Mouse (Mus musculus) lung, postnatal 4 days (tissue): ENCODE measurements around the gene Trim45.

Source experiments
- DNase-seq, 2 experiments: peaks; one replicate each; pipeline ENCODE4 v3.0.0; 2021

Trim45 gene

DNA sequence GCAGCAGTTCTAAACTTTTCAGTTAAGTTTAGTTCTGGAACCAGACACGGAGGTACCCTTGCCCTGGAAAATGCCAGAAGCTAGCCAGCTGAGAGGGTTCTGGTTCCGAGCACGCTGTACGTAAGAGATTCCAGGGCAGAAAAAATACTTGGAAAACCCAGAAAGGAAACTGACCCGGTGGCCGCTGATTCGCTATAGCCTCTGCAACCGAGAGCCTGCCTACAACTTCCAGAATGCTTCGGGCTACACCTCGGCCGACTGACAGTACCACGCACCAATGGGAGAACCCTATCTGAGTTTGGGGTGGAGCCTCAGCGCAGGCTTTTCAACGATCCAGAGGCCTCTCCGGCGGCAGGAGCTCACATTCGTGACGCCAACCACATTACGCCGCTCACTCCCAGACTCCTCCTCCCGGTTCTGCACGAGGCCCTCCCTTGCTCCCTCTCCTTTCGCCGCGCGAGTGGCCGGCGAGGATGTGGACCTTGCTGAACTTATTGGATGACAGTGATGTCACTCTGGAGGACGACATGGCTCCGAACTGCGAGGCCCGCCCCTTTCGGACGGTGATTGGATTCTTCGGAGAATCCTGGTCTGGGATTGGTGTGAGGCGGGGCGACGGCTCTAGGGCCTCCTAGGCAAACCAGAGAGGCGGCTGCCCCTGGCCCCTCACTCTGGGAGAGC is at the start of gene Trim45:
Trim45 (plus strand) TSS at position 378 of the 681 bp plus-strand sequence.
- peak; percentile 98 to 100 for DNase-seq

DNA sequence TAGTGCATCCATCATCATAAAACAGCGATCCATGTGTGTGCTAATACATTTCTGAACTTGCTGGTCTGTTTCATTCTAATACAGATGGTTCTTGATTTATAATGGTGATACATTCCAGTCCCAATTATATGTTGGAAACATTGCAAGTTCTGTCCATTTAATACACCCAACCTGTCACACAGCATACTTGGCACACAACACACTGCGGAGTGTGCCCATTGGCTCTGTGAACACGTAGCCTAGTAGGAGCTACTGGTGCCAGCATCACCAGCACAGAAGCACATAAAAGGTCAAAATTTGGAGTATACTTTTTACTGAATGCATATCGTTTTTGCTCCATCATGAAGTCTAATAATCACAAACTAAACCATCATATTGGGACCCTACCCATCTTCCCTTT is 44.9 kb upstream of the Trim45 start:
- DNase-seq = no peak

DNA sequence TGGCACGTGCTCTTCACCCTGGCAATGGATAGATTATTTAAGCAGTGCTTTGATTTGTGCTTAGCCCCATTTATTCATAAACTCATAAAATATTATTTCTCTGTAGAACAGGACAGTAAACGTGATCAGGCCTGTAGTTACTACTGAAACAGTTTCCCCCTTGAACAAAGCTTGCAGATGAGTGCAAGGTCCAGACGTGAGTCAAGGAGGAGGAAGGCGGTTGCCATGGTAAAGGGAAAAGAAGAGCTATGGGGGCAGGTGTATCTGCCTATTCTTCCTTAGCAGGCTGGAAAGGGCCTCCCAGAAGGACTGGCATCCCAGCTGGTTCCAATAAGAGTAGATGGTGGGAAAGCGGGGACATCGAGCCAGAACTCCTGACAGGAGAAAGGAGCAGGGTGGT is 40.6 kb upstream of the Trim45 start:
- DNase-seq = no peak

DNA sequence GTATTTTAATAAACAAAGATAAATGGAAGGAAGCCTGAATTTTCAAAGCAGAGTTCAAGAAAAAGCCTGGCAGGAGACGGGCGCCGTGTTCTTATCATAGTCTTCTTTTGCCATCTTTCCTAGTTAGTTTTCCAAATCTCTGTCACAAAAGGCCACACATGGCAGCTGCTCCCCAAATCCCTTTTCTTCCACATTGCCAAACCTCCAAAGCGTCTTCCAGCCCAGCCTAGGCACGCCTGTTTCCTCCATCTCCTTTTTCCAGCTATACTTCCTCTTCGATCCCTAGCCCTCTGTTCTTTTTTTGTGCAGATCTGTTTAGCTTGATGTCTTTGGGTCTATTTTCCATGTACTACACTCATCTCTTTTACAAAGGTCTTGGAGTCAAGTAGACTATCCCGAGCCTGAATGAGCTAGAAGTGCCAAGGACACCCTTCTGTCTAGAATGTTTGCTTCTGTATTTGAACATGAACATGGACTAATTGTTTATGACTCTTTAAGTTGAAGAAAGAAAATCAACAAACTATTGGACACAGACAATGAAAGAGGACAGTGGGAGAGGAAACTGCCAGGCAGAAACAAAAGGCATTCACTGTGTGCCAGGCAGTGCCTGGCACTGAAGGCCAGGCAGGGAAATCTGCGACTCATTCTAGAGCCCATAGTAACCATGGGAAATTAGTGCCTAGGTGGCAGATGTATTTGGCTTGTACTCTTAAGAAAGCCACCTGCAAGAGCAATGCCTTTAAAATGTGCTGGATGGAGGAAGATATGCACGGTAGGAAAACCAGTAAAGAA is 40.0 kb upstream of the Trim45 start:
- DNase-seq = no peak

DNA sequence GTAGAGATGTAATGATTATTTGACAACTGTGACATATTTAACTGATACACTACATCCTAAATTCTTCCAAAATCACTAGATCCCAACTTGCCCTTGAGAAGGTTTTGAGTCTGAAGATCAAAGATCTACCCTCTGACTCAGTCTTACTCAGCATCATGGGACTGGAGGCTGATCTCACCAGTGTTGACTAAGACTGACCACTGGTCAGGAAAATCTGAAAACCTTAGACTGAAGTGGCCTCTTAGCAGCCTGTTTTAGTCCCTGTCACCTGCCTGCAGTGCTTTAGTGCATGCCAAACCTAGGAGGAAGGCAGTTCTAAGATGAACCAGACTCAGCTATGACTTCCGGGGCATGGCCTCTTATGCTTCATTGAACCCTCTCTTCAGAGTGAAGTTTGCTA is 32.8 kb upstream of the Trim45 start:
- DNase-seq = no peak

DNA sequence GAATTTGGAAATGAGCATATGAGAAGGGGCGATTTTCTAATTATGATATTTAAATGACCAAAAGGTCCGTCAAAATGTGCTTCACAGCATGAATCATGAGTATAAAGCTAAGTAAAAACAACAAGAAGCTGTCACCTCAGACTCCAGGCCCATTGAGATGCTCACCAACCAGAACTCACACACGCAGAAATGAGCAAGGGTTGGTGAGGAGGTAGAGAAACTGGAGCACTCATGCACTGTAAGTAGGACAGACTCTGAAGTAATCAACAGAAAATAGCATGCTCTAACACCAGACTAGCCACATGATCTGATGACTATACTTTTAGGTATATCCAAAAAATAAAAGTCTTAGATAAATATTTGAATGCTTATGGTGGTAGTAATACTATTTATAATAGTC is 31.6 kb upstream of the Trim45 start:
- DNase-seq = no peak

DNA sequence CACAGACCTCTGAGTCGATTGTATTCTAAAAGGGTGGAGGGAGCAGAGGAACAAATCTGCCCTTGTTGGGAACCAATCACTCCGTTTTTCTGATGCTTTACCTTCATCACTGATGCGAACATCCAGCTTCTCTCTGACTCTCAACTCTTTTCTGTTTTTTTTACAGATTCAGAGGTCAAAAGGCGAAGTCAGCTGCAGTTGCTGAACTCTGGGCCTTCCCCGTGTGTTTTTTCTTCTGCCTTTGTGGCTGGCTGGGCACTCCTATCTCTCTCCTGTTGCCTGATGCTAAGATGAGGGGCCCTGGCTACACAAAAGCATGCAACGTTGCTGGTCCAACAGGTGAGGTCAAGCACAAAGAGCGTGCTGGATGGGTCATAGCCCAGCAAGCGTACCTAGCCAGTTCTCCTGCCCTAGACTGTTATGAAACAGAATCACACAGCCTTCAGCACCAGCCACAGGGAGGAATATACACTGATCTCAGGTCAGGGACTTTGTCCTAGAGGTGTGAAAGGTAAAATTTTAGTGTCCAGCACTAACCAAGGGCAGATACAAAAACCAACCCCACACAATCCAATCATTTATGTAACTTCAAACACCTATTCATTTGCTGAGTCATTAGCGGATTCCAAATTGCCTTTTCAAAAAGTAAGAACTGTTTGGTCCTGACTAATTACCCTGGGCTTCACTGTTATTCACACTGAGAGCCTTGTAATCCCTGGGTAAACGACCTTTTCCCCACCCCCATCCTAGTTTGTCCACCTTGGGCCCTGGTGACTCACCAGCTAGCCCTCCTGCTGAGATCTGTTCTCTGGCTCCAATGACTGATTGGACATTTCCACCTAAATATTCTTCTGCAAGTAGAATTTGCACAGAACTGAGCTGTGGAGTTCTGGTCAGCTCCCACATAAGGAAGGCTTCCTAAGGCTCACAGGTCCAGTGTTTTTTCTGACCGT is 29.3 kb upstream of the Trim45 start:
- DNase-seq = no peak

DNA sequence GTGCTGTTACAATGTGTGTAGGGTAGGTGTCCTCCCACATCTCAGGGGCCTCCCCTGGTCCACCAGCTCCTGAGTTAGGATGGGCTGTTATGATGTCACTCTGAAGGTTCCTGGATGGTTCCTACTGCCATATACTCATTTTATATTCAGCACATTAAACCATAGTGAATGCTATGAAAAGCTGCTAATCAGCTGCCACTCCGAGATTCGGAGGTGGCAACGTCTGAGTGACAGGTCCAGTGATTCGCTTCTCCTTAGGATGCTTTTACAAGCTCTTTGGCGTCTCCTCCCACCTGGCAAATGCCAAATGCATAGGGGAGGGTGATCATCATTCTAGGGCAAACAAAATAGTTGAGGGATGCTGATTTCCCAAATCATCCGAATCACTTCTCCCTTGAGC is 26.5 kb upstream of the Trim45 start:
- no peak for DNase-seq

DNA sequence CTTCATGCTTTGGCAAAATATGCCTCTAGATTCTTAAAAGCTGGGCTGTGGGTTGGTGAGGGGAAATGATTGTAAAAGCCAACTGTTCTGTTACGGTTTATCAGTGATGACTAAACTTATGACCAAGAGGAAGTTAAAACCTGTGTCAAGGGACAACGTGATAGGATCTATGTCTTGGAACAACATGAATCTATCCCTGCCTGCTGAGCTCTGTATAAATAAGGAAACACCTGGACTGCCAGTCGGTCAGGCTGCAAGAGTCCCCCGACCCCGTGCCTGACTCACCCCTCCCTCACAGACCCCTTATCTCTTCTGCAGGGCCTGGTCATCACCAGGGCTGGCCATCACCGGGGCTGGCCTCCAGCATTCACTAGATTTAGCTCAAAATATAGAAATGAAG is 15.9 kb upstream of the Trim45 start:
- DNase-seq = no peak

DNA sequence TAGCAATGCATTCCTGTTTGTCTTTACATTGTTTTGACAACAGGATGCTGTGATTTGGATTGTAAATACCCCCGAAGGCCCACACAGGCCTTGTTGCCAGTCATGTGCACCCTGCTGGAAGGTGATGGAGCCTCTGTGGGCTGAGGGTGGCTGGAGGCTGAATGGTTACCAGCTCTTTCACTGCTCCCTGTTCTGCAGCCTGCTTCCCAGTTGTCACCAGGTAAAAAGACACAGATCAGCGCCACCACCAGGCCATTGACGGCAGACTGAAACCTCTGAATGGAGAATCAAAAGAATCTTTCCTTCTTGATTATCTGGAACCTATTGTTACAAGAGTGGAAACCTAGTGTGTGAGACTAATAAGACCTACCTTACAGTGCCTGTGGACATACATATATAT is 15.1 kb upstream of the Trim45 start:
- peak in 1 of 2 experiments; percentile 23 for DNase-seq

DNA sequence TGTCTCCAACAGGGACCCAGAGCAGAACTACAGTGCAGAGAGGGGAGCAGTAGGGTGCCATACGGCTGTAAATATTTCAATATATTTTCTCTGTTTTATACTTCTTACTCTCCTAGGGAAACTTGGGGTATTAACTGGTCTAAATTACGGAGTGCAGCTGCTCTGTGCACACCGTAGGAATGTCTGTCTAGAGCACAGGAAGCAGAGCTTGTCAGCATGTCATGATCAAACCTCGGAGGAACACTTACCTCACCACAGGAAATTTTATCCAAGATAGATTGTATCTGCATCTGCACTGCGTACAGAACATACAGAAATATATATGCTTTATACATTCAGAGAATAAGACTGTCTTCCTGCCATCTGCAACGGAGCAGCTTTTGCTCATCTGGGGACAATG is 13.4 kb upstream of the Trim45 start:
- no peak for DNase-seq

DNA sequence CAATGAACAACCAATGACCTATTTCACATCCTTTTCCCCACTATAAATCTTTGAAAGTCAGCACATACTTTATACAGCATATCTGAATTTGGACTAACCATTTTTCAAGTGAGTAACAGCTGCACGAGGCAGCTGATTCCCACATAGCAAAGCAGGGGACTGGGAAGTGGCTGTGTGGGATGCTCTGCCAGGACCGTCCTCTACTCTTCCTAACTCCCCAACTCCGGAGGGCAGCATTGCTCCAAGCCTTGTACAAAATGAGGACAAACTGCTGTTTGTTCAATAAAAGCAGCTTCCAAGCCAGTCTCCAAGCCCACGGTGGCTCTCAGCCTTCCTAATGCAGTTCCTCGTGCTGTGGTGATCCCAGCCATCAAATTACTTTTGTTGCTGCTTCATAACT is 11.4 kb upstream of the Trim45 start:
- DNase-seq = no peak

DNA sequence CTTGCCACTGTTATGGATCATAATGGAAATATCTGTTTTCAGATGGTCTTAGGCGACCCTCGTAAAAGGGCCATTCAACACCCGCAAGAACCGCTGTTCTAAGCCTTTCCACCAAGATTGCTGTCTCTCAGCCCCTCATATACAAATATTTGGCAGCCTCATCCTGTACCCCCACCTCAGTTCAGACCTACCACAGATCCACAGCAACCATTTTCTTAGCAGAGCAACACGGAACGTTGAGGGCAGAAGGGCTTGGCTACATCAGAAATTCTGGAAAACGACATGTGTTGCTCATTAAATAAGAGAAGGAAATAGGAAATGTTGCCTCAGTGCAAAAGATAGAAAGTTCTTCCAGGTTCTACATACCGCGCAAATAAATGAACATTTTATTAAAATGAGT is 11.0 kb upstream of the Trim45 start:
- no peak for DNase-seq

DNA sequence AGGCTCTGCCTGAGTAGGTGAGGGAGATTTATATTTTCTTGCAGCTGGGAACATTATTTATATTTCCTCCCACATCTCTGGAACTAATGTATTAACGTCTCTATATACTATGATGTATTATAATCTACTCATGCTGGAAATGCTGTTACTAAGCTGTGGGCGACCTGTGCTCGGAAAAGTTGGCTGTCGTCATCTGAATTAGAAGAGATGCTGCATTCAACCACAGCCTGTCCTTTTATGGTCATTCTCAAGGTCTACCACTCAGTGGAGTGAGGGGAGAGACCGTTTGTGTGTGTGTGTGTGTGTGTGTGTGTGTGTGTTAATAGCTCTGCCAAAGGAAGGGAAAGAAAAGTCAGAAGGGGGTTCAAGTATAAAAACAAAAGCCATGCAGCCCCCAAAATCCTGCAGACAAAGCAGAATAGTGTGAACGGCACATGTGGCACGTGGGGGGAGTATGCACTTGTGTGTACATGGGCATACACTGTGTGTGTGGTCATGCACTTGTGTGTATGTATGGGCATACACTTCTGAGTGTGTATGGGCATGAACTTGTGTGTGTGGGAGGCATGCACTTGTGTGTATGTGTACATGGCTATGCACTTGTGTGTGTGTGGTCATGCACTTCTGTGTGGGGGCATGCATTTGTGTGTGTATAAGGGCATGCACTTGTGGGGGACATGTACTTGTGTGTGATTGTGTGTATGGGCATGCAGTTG is 10.3 kb upstream of the Trim45 start:
- no peak for DNase-seq

DNA sequence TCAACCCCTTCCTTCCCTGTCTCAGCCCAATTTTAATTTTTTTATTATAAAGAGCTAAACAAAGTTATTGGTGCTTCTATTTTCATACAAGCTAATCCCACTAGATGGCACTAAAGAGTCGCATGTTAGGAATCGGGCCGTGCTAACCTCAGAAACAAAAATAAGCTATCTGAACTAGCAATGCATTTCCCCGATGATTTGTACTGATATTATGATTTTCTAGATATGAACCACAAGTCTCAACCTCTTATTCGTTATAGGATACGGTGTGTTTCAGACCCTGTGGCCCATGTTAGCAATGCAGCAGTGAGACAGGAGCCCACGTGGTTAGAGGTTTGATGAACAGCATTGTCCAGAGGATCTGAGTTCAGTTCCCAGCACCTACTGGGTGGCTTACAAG is 5.2 kb upstream of the Trim45 start:
- DNase-seq = no peak

DNA sequence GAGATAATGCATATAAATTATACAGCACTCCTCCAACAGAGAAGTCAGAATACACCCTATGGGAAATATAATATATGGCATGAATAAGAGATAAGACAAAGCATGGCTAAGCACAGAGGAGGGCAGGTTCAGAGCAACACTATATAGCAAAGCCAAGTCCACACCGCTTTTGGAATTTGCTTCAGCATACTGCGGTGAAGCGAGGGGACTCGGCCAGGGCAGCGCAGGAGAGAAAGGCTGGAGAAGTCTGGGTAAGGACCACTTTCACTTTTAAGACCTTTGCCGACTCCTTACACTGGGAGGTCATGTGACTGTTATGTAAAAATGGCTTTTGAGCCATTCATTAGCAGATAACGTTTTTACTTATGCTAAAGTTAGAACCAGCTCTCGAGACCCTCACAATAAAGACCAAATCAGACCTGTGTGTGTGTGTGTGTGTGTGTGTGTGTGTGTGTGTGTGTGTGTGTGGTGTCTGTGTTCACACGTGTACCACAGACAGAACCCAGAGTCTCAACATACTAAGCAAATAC is 1.3 kb upstream of the Trim45 start:
- no peak for DNase-seq

DNA sequence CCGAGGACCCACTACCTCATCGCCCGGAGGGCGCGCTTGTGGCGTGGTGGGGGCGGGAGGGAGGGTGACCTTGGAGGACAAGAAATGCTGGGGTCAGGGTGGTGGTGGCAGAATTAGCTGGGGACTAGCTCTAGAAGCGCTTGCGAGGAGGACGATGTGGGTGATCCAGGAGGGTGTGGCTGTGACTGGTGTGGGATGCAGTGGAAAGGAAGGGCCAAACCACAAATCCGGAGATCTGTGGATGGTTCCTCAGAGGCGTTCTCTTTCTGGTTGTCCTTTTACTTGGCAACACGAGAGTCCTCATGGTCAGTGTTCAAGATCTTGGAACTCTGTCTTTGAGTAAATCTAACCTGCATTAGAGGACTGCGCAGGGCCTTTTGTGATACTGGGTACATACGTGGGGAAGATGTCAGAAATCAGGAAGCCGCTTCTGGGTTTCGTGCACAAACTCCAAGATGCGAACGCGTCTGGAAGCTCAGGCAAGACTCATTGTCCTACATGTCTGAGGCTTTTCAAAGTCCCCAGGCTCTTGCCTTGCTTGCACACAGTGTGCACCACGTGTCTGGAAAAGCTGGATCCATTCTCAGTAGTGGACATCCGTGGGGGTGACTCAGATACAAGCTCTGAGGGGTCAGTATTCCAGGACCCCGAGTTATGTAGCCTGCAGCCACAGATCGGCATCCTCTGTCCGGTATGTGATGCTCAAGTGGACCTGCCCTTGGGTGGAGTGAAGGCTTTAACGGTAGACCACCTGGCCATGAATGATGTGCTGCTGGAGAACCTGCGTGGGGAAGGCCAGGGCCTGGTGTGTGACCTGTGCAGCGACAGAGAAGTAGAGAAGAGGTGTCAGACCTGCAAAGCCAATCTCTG is 739 bp downstream of the Trim45 start:
- peak in 1 of 2 experiments; percentile 11 for DNase-seq

DNA sequence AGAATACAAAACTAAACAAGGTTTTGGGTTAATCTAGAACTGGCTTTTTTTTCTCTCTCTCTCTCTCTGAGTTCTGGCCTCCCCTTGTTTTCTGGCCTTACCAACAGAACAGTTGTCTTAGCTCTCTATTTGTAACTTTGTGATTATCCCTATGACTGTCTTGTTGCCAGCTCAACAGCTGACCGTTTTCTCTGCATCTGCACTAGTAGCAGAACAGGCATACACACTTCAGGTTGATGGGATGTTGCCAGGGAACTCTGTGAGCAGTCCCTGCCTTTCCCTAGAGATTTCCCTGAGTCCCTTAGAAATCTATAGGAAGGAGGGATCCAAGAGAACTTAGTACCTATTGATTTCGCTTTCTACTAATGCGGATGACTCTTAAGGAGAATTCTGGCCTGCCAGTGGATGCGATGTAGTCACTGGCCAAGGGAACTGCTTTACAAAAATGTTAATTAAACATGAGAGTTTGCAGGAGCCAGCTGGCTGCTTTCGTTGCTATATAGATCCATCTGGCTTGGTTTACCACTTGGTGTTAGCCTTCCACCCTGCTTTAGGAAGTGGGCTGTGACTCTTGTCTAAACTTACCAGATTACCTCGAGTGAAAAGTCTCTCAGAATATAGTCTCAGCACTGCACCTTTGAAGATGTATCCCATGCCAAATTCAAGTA is 2.2 kb downstream of the Trim45 start:
- DNase-seq = no peak

DNA sequence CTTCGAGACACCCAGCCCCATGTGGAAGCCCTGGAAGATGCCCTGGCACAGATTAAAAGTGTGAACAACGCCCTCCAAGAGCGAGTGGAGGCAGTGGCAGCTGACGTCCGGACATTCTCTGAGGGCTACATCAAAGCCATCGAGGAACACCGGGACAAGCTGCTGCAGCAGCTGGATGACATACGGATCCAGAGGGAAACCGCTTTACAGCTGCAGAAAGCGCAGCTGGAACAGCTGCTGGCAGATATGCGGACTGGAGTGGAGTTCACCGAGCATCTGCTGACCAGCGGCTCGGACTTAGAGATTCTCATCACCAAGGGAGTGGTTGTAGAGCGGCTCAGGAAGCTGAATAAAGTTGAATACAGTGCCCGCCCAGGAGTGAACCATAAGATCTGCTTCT is 3.2 kb downstream of the Trim45 start:
- DNase-seq = peak; percentile 9 to 60

DNA sequence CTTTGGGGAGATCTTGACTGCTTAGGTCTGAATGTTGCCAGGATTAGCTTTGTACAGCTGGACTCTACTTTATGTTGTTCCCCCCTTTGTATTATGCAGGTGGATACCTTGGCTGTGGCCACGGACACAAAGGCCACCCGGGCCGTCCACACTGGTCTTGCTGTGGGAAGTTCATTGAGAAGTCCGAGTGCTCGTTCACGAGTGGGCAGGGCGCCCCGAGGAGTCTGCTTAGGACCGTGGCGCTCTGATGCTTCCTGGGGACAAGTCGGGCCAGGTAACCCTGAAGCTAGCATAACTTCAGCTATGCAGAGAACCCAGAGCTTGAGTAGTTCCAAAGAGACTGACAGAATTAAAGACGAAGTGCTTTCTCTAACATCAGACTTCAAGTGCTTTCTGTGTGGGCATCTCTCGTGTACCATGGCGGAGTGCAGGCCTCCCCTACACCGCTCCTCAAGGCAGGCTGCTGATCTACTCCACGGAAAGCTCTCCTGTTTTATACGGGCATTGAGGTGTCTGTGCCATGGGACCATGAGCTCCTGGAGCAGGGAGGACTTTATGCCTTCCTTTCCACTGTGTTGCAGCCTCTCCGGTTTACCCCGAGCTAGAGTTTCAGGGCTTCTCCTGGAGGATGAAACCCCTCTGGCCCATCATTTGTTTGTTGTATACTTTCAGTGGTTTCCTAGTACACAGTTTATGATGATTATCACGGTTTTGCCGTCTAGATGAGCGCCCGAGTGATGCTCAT is 9.5 kb downstream of the Trim45 start:
- no peak for DNase-seq
